Mouse (Mus musculus) inflammation-experienced regulatory T-cells, adult 6 months (primary cell): ENCODE measurements around the gene Epha6. TPM values are rescaled to one million over a fixed set of nuclear protein-coding genes. Genes with fewer than 3 reads are reported as not detected.
A peak's percentile ranks its signal among the peaks of the same experiment; 100 is the strongest.

Experiments used
- ATAC-seq: one replicate; pipeline ENCODE4 v1.8.0; 2017
- polyA plus RNA-seq, 3 experiments: library from polyadenylated mRNA; unstranded; fragments of 100-300 nt; shearing (Covaris generic); gene quantifications; one replicate each; pipeline ENCODE4 v1.2.1; 2017

The Epha6 gene
- polyA plus RNA-seq, 3 experiments from 2014 or later = not detected

GRCm38 (mm10) chr16:59639102-59639691 lies 966.1 kb downstream of the Epha6 start, which contains the start of gene Arl6:
Gene Arl6 (minus strand): TSS chr16:59639391.
- ATAC-seq = peak; percentile 96

GRCm38 (mm10) chr16:59634598-59634997 lies 970.7 kb downstream of the Epha6 start:
- no peak for ATAC-seq

GRCm38 (mm10) chr16:59621554-59621953 lies 983.8 kb downstream of the Epha6 start:
- ATAC-seq = no peak

- peak; percentile 95 for ATAC-seq
Measured at GRCm38 (mm10) chr16:59617167-59617566, 988.2 kb downstream of the Epha6 start.

- no peak for ATAC-seq
Measured at GRCm38 (mm10) chr16:59615675-59616074, 989.7 kb downstream of the Epha6 start.

GRCm38 (mm10) chr16:59610750-59611149 lies 994.6 kb downstream of the Epha6 start:
- no peak for ATAC-seq

GRCm38 (mm10) chr16:59604078-59604781 lies 1001.1 kb downstream of the Epha6 start:
- no peak for ATAC-seq
